In the genomic region with DNA sequence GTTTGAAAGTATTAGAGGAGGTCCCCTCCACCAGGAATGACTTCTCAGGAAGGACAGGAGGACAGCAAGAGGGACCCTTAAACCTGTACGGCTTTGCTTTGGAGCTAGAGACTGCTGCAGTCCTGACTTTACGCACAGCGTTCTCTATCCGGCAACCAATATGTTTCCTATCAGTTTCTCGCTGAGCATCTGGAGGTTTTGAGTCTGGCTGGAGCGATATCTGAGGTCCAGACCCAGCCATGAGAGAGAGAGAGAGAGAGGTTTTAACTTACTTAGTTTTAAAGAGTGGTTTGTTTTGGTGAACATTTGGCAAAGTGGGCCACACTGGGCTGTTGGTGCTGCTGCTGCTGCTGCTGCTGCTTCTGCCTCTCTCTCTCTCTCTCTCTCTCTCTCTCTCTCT, we compare ENCODE assay signal across 9 mouse cellular contexts. TPM values are rescaled to one million over a fixed set of nuclear protein-coding genes. Genes with fewer than 3 reads are reported as not detected.
DNase-seq lines count a peak whose midpoint lies in the region; ATAC-seq lines count a peak whose summit lies in the region.
"Had no signal": no experiment of that assay in that cellular context is flagged by ENCODE, and none has a peak within 500 bp of the region (broad histone marks: within the 10 kb centered on the region; RNA-seq: fewer than 3 reads in every experiment).

No protein-coding gene starts in this region.

- H3K4me2 ChIP-seq in kidney, embryonic 15.5 days: peak overlapping the region; percentile 14
- peak overlapping the region; percentile 91 for H3K4me2 ChIP-seq in embryonic facial prominence, embryonic 13.5 days
- peak overlapping the region; percentile 8; the same call in 1 of the 2 replicates for H3K4me2 ChIP-seq in hindbrain, embryonic 13.5 days
- H3K4me2 ChIP-seq in neural tube, embryonic 11.5 days (ENCODE audit: low read depth): peak overlapping the region; percentile 23; the same call in 1 of the 2 replicates

- no peak overlapping the region for H3K4me3 ChIP-seq in kidney, embryonic 15.5 days (replicated peaks)
- H3K4me3 ChIP-seq in embryonic facial prominence, embryonic 13.5 days: peak overlapping the region; percentile 28
- H3K4me3 ChIP-seq in hindbrain, embryonic 13.5 days: no peak overlapping the region
- no peak overlapping the region for H3K4me3 ChIP-seq in neural tube, embryonic 11.5 days (ENCODE audit: low read depth, low read length)

- H3K9me3 ChIP-seq in kidney, embryonic 15.5 days (replicated peaks): no peaks in the 10 kb centered on the region
- no peaks in the 10 kb centered on the region for H3K9me3 ChIP-seq in embryonic facial prominence, embryonic 13.5 days
- H3K9me3 ChIP-seq in hindbrain, embryonic 13.5 days: no peaks in the 10 kb centered on the region
- no peaks in the 10 kb centered on the region for H3K9me3 ChIP-seq in neural tube, embryonic 11.5 days (ENCODE audit: control insufficient read depth, low read length)

- peaks cover 81% of the 10 kb centered on the region for H3K4me1 ChIP-seq in kidney, embryonic 15.5 days
- peaks cover 90% of the 10 kb centered on the region for H3K4me1 ChIP-seq in embryonic facial prominence, embryonic 13.5 days
- peaks cover 72% of the 10 kb centered on the region for H3K4me1 ChIP-seq in hindbrain, embryonic 13.5 days (replicated peaks)
- H3K4me1 ChIP-seq in neural tube, embryonic 11.5 days (ENCODE audit: control insufficient read depth, insufficient read depth, low read length): peaks cover 60% of the 10 kb centered on the region

- no peak overlapping the region for H3K9ac ChIP-seq in kidney, embryonic 15.5 days
- H3K9ac ChIP-seq in embryonic facial prominence, embryonic 13.5 days: peak overlapping the region; percentile 57; the same call in 1 of the 2 replicates
- H3K9ac ChIP-seq in hindbrain, embryonic 13.5 days: no peak overlapping the region
- H3K9ac ChIP-seq in neural tube, embryonic 11.5 days (ENCODE audit: low read length): no peak overlapping the region

- H3K36me3 ChIP-seq in kidney, embryonic 15.5 days: no peaks in the 10 kb centered on the region
- H3K36me3 ChIP-seq in embryonic facial prominence, embryonic 13.5 days: no peaks in the 10 kb centered on the region
- no peaks in the 10 kb centered on the region for H3K36me3 ChIP-seq in hindbrain, embryonic 13.5 days
- H3K36me3 ChIP-seq in neural tube, embryonic 11.5 days (ENCODE audit: control insufficient read depth, insufficient read depth, low read length): no peaks in the 10 kb centered on the region

- H3K27me3 ChIP-seq in kidney, embryonic 15.5 days: no peaks in the 10 kb centered on the region
- no peaks in the 10 kb centered on the region for H3K27me3 ChIP-seq in embryonic facial prominence, embryonic 13.5 days
- H3K27me3 ChIP-seq in hindbrain, embryonic 13.5 days: peaks cover 68% of the 10 kb centered on the region
- H3K27me3 ChIP-seq in neural tube, embryonic 11.5 days (ENCODE audit: control insufficient read depth, insufficient read depth, low read length): 0 out of 2 replicates have a peak, but pooled peaks cover 3% of the 10 kb centered on the region

- WGBS in kidney, embryonic 15.5 days: 38% methylated on average over 6 of the region's 6 CpGs
- 4% methylated on average over 6 of the region's 6 CpGs for WGBS in embryonic facial prominence, embryonic 13.5 days
- WGBS in hindbrain, embryonic 13.5 days: 25% methylated on average over 6 of the region's 6 CpGs
- WGBS in neural tube, embryonic 11.5 days: 19% methylated on average over 6 of the region's 6 CpGs

- 0 out of 2 replicates have a peak overlapping the region, but pooled peaks have one; percentile 35 for H3K27ac ChIP-seq in kidney, embryonic 15.5 days
- peak overlapping the region; percentile 88 for H3K27ac ChIP-seq in embryonic facial prominence, embryonic 13.5 days
- no peak overlapping the region for H3K27ac ChIP-seq in hindbrain, embryonic 13.5 days
- no peak overlapping the region for H3K27ac ChIP-seq in neural tube, embryonic 11.5 days (ENCODE audit: low read depth, low read length)

- no peak for ATAC-seq in kidney, embryonic 15.5 days (replicated peaks; ENCODE audit: low FRiP score)
- no peak for ATAC-seq in embryonic facial prominence, embryonic 13.5 days (ENCODE audit: insufficient number of reproducible peaks, insufficient read depth, low FRiP score, low TSS enrichment, low read depth)
- no peak for ATAC-seq in hindbrain, embryonic 13.5 days (ENCODE audit: low FRiP score)
- no peak for ATAC-seq in neural tube, embryonic 11.5 days (ENCODE audit: insufficient read depth, low FRiP score, low TSS enrichment)
- ATAC-seq: lung, postnatal 0 days had no signal

- intact Hi-C loops in gastrocnemius, postnatal 14 days (cut with DNase I; ENCODE audit: low total_unique reads): loop anchor here (10.0 kb wide), 1 partner anchor 126 kb away; no protein-coding TSS in a partner anchor

- no peak for DNase-seq in kidney, postnatal 36 days
- peak; percentile 27 for DNase-seq in neural tube, embryonic 11.5 days (ENCODE audit: low spot score)
- DNase-seq in gastrocnemius, postnatal 14 days: no peak
- no peak for DNase-seq in kidney, postnatal 14 days
- DNase-seq: thymus, postnatal 25 days had no signal

RNA-seq across cellular contexts. Expression of a gene that starts 7.2 kb away (rescaled TPM):
- polyA plus RNA-seq in kidney, embryonic 15.5 days (2015; fragmentation: Nextera tagmentation; extraction: Ambion mirVana): 61.3 and 61.7 TPM in 2 replicates
- polyA plus RNA-seq in embryonic facial prominence, embryonic 13.5 days (2015; fragmentation: Nextera tagmentation; extraction: Ambion mirVana): 142 and 157 TPM in 2 replicates
- 29.6 and 36.3 TPM in 2 replicates for polyA plus RNA-seq in hindbrain, embryonic 13.5 days (2015; fragmentation: Nextera tagmentation; extraction: Ambion mirVana)
- 60.5 and 60.6 TPM in 2 replicates for polyA plus RNA-seq in neural tube, embryonic 11.5 days (2014; fragmentation: Nextera tagmentation; extraction: Ambion mirVana)
- 10 to 100 TPM; 10.7 to 12.9 TPM for total RNA-seq in gastrocnemius, postnatal 14 days (2021)

Comparison
In these comparisons a context has a peak if more than half of its experiments do, and no peak if none do; other contexts are left out.
1. H3K27ac ChIP-seq: peak in kidney, embryonic 15.5 days (single experiment) and embryonic facial prominence, embryonic 13.5 days (single experiment); none in hindbrain, embryonic 13.5 days (single experiment) and neural tube, embryonic 11.5 days (single experiment).
2. H3K4me2 ChIP-seq: peak in every context shown above with its lines; median percentile 91 in embryonic facial prominence, embryonic 13.5 days; 23 in neural tube, embryonic 11.5 days; 14 in kidney, embryonic 15.5 days; 8 in hindbrain, embryonic 13.5 days.